Mouse (Mus musculus) forebrain, embryonic 12.5 days (tissue): ENCODE results near the gene Itgb6. TPM values are rescaled to one million over a fixed set of nuclear protein-coding genes. Genes with fewer than 3 reads are reported as not detected.

Source experiments
- ATAC-seq: fragments of 200-750 bp; cut with Nextera tagmentation; 2 replicates; pipeline ENCODE4 v1.8.0; 2017; ENCODE audit warnings: moderate TSS enrichment; ENCODE audit not compliant: low FRiP score
- H3K27ac ChIP-seq: fragments of 300-500 bp; sonication (generic); 2 replicates; pipeline ENCODE4 v1.5.1; 2016; ENCODE audit warnings: mild to moderate bottlenecking
- H3K27me3 ChIP-seq: fragments of 300-500 bp; sonication (generic); 2 replicates; pipeline ENCODE4 v1.6.1; 2016; ENCODE audit warnings: mild to moderate bottlenecking
- H3K36me3 ChIP-seq: fragments of 300-500 bp; sonication (generic); replicated peaks from 2 replicates; pipeline ENCODE4 v1.6.1; 2016; ENCODE audit warnings: mild to moderate bottlenecking
- H3K4me1 ChIP-seq: fragments of 300-500 bp; sonication (generic); 2 replicates; pipeline ENCODE4 v1.6.1; 2016
- H3K4me2 ChIP-seq: fragments of 300-500 bp; sonication (generic); 2 replicates; pipeline ENCODE4 v1.6.1; 2016; ENCODE audit warnings: mild to moderate bottlenecking, moderate library complexity
- H3K4me3 ChIP-seq: fragments of 300-500 bp; sonication (generic); replicated peaks from 2 replicates; pipeline ENCODE4 v1.5.1; 2016; ENCODE audit warnings: mild to moderate bottlenecking
- H3K9ac ChIP-seq: fragments of 300-500 bp; sonication (generic); 2 replicates; pipeline ENCODE4 v1.6.1; 2016; ENCODE audit warnings: mild to moderate bottlenecking
- H3K9me3 ChIP-seq: fragments of 300-500 bp; sonication (generic); 2 replicates; pipeline ENCODE4 v1.6.1; 2016
- WGBS: fragments of 180-500 bp; shearing (Covaris S2); methylation state at CpG from one replicate; pipeline ENCODE4 v1.1.7; 2016; 5-methylcytosine and 5-hydroxymethylcytosine counted together
- polyA plus RNA-seq: library from polyadenylated mRNA; unstranded; fragments of >200 nt; fragmentation: Nextera tagmentation; extraction: Ambion mirVana; gene quantifications from 2 replicates; pipeline ENCODE4 v1.2.1, GENCODE M21; 2016

The Itgb6 gene
- polyA plus RNA-seq, 1 experiment from 2014 or later = 0.20 TPM

- 0 out of 2 replicates have a peak, but pooled peaks cover 3% of the 10 kb centered on the region for H3K4me1 ChIP-seq
- no peak overlapping the region for H3K27ac ChIP-seq
- no peaks in the 10 kb centered on the region for H3K36me3 ChIP-seq
- H3K9ac ChIP-seq = no peak overlapping the region
- no peak for ATAC-seq
- no peaks in the 10 kb centered on the region for H3K9me3 ChIP-seq
- 65% methylated on average over 10 of the region's 10 CpGs for WGBS
- H3K4me2 ChIP-seq = no peak overlapping the region
- peaks cover 19% of the 10 kb centered on the region for H3K27me3 ChIP-seq
- no peak overlapping the region for H3K4me3 ChIP-seq
These were observed 6.6 kb upstream of the Itgb6 start for GRCm38 (mm10) chr2:60728902-60729585.

DNA sequence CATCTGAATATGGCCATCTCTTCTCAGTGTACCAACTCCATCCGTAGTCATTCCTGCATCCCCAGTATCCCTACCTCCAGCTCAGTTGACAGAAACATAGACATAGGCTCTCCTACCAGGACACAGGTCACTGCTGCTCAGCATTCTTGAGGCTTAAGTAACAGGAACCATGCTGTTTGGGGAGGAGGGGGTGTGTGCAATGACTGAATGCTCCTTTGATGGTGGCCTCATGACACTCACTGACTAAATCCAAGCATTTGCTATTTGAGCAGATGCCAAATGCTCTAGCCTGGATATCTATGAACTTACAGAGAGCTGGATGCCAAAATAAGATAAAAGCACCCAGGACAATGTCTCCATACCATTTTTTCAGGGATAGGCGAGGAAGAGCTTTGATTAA lies 2.2 kb upstream of the Itgb6 start:
- H3K4me1 ChIP-seq = peaks cover 6% of the 10 kb centered on the region; the same call in 1 of the 2 replicates
- ATAC-seq = no peak
- no peaks in the 10 kb centered on the region for H3K36me3 ChIP-seq
- 74% methylated on average over 2 of the region's 2 CpGs for WGBS
- no peak overlapping the region for H3K4me3 ChIP-seq
- H3K4me2 ChIP-seq = no peak overlapping the region
- H3K9ac ChIP-seq = no peak overlapping the region
- no peaks in the 10 kb centered on the region for H3K9me3 ChIP-seq
- no peak overlapping the region for H3K27ac ChIP-seq
- peaks cover 33% of the 10 kb centered on the region for H3K27me3 ChIP-seq

- no peak for ATAC-seq
- peaks cover 6% of the 10 kb centered on the region; the same call in 1 of the 2 replicates for H3K4me1 ChIP-seq
- no peak overlapping the region for H3K9ac ChIP-seq
- no peak overlapping the region for H3K4me3 ChIP-seq
- H3K27ac ChIP-seq = no peak overlapping the region
- H3K27me3 ChIP-seq = peaks cover 41% of the 10 kb centered on the region
- 91% methylated on average over 3 of the region's 3 CpGs for WGBS
- no peaks in the 10 kb centered on the region for H3K9me3 ChIP-seq
- H3K4me2 ChIP-seq = no peak overlapping the region
- no peaks in the 10 kb centered on the region for H3K36me3 ChIP-seq
These were observed 524 bp upstream of the Itgb6 start for GRCm38 (mm10) chr2:60722967-60723366.

- Histone ChIP-seq H3K4me3 (no peak overlapping the region), H3K9me3 (no peaks in the 10 kb centered on the region), H3K27me3 (peaks cover 44% of the 10 kb centered on the region), H3K4me1 (peaks cover 6% of the 10 kb centered on the region; the same call in 1 of the 2 replicates), H3K9ac (no peak overlapping the region), H3K27ac (no peak overlapping the region), H3K4me2 (no peak overlapping the region), H3K36me3 (no peaks in the 10 kb centered on the region)
- ATAC-seq = no peak
- WGBS = 20% methylated on average over 5 of the region's 5 CpGs
These were observed 1.5 kb downstream of the Itgb6 start for GRCm38 (mm10) chr2:60720906-60721305.

DNA sequence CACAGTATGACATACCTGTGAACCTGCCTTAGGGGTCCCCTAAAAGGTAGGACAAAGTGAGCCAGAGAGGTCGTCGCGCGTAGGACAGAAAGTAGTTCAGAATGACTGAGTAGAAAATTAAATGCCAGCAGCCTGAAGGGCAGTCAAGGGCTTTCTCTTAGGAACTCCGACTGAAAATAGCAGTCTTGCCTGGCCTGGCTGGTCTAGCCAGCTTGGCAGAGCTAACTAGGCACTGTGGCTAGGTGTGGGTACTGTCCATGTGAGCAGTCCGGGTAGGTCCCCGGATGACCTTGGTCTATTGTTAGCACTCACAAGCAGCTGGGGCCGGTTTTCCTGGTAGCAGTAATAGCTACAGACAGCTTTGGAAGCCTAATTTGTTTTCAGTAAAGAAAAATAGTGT lies 2.2 kb downstream of the Itgb6 start:
- no peaks in the 10 kb centered on the region for H3K36me3 ChIP-seq
- H3K4me2 ChIP-seq = no peak overlapping the region
- ATAC-seq = no peak
- H3K9me3 ChIP-seq = no peaks in the 10 kb centered on the region
- no peak overlapping the region for H3K27ac ChIP-seq
- 87% methylated on average over 8 of the region's 8 CpGs for WGBS
- no peak overlapping the region for H3K9ac ChIP-seq
- peaks cover 51% of the 10 kb centered on the region for H3K27me3 ChIP-seq
- peaks cover 12% of the 10 kb centered on the region for H3K4me1 ChIP-seq
- no peak overlapping the region for H3K4me3 ChIP-seq

- Histone ChIP-seq H3K36me3 (no peaks in the 10 kb centered on the region), H3K27ac (no peak overlapping the region), H3K9me3 (no peaks in the 10 kb centered on the region), H3K4me3 (no peak overlapping the region), H3K4me2 (no peak overlapping the region), H3K9ac (no peak overlapping the region), H3K27me3 (peaks cover 42% of the 10 kb centered on the region), H3K4me1 (peaks cover 28% of the 10 kb centered on the region)
- 72% methylated on average over 13 of the region's 13 CpGs for WGBS
- no peak for ATAC-seq
These were observed 5.1 kb downstream of the Itgb6 start for GRCm38 (mm10) chr2:60717348-60717747.

- H3K9me3 ChIP-seq = no peaks in the 10 kb centered on the region
- H3K27me3 ChIP-seq = peaks cover 49% of the 10 kb centered on the region
- H3K4me2 ChIP-seq = no peak overlapping the region
- H3K4me3 ChIP-seq = no peak overlapping the region
- no peak overlapping the region for H3K9ac ChIP-seq
- peaks cover 24% of the 10 kb centered on the region for H3K4me1 ChIP-seq
- ATAC-seq = no peak
- H3K36me3 ChIP-seq = no peaks in the 10 kb centered on the region
- no peak overlapping the region for H3K27ac ChIP-seq
These were observed 5.9 kb downstream of the Itgb6 start for GRCm38 (mm10) chr2:60716549-60716948.

- Histone ChIP-seq H3K4me1 (peaks cover 24% of the 10 kb centered on the region), H3K27ac (no peak overlapping the region), H3K4me2 (no peak overlapping the region), H3K9ac (no peak overlapping the region), H3K4me3 (no peak overlapping the region), H3K9me3 (no peaks in the 10 kb centered on the region), H3K27me3 (peaks cover 52% of the 10 kb centered on the region), H3K36me3 (no peaks in the 10 kb centered on the region)
- 81% methylated on average over 13 of the region's 13 CpGs for WGBS
- no peak for ATAC-seq
These were observed 6.7 kb downstream of the Itgb6 start for GRCm38 (mm10) chr2:60715771-60716170.

GRCm38 (mm10) chr2:60714971-60715502 lies 7.4 kb downstream of the Itgb6 start:
- H3K4me2 ChIP-seq = no peak overlapping the region
- peak; percentile 35; the same call in 1 of the 2 replicates for ATAC-seq
- no peaks in the 10 kb centered on the region for H3K36me3 ChIP-seq
- no peak overlapping the region for H3K4me3 ChIP-seq
- peak overlapping the region; percentile 59 for H3K27ac ChIP-seq
- 41% methylated on average over 8 of the region's 8 CpGs for WGBS
- H3K9ac ChIP-seq = no peak overlapping the region
- peaks cover 54% of the 10 kb centered on the region for H3K27me3 ChIP-seq
- peaks cover 24% of the 10 kb centered on the region for H3K4me1 ChIP-seq
- H3K9me3 ChIP-seq = no peaks in the 10 kb centered on the region

GRCm38 (mm10) chr2:60714475-60714874 lies 8.0 kb downstream of the Itgb6 start:
- 26% methylated on average over 7 of the region's 7 CpGs for WGBS
- Histone ChIP-seq H3K9ac (no peak overlapping the region), H3K27me3 (peaks cover 50% of the 10 kb centered on the region), H3K27ac (peak overlapping the region; percentile 59), H3K4me3 (no peak overlapping the region), H3K4me2 (no peak overlapping the region; the same call in 1 of the 2 replicates), H3K9me3 (no peaks in the 10 kb centered on the region), H3K36me3 (no peaks in the 10 kb centered on the region), H3K4me1 (peaks cover 24% of the 10 kb centered on the region)
- peak; percentile 15; the same call in 1 of the 2 replicates for ATAC-seq

DNA sequence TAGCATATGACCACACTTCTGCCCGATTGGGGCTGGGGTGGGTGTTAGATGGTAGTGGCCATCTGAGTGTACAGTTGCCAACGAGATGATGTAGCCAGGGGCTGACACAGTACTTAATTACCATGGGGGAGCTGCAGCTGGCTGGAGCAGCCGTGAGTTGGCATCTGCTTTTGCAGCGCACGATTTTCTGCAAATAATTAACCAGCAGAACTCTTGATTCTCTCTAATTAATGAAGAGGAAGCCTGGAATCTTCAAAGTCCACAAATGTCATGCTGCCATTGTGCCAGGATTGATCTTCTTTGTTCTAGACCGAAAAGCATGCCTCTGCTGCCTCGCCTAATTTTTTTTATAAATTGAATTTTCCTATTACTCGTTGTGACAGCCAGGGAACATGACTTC lies 8.6 kb downstream of the Itgb6 start:
- Histone ChIP-seq H3K9me3 (no peaks in the 10 kb centered on the region), H3K4me3 (no peak overlapping the region), H3K27me3 (peaks cover 44% of the 10 kb centered on the region), H3K4me2 (no peak overlapping the region; the same call in 1 of the 2 replicates), H3K9ac (no peak overlapping the region), H3K36me3 (no peaks in the 10 kb centered on the region), H3K4me1 (peaks cover 24% of the 10 kb centered on the region), H3K27ac (peak overlapping the region; percentile 59; the same call in 1 of the 2 replicates)
- 19% methylated on average over 8 of the region's 8 CpGs for WGBS
- ATAC-seq = peak; percentile 83

- Histone ChIP-seq H3K4me3 (no peak overlapping the region), H3K4me2 (no peak overlapping the region), H3K27me3 (peaks cover 34% of the 10 kb centered on the region), H3K4me1 (peaks cover 24% of the 10 kb centered on the region), H3K9me3 (no peaks in the 10 kb centered on the region), H3K27ac (no peak overlapping the region), H3K9ac (no peak overlapping the region), H3K36me3 (no peaks in the 10 kb centered on the region)
- no peak for ATAC-seq
- 88% methylated on average over 5 of the region's 5 CpGs for WGBS
These were observed 9.6 kb downstream of the Itgb6 start for GRCm38 (mm10) chr2:60712891-60713290.

GRCm38 (mm10) chr2:60712483-60712882 lies 10.0 kb downstream of the Itgb6 start:
- H3K27ac ChIP-seq = no peak overlapping the region
- H3K4me1 ChIP-seq = peaks cover 24% of the 10 kb centered on the region
- 66% methylated on average over 6 of the region's 6 CpGs for WGBS
- H3K4me3 ChIP-seq = no peak overlapping the region
- no peak overlapping the region for H3K4me2 ChIP-seq
- no peak for ATAC-seq
- no peak overlapping the region for H3K9ac ChIP-seq
- H3K27me3 ChIP-seq = peaks cover 34% of the 10 kb centered on the region
- H3K36me3 ChIP-seq = no peaks in the 10 kb centered on the region
- no peaks in the 10 kb centered on the region for H3K9me3 ChIP-seq
